25 mouse cellular contexts compared by ENCODE assay signal in genomic region chr3:86423828-86424227, GRCm38 (mm10).
DNase-seq lines count a peak whose midpoint lies in the region; ATAC-seq and TF ChIP-seq lines count a peak whose summit lies in the region.
"Had no signal": no experiment of that assay in that cellular context is flagged by ENCODE, and none has a peak within 500 bp of the region (broad histone marks: within the 10 kb centered on the region; RNA-seq: fewer than 3 reads in every experiment).

No protein-coding gene starts in this region.

- no peaks in the 10 kb centered on the region for H3K36me3 ChIP-seq in liver, embryonic 12.5 days
- H3K36me3 ChIP-seq in liver, postnatal 0 days (replicated peaks; ENCODE audit: insufficient read depth, low read length): no peaks in the 10 kb centered on the region
- H3K36me3 ChIP-seq: embryonic facial prominence, embryonic 12.5 days; heart, embryonic 10.5 days; heart, embryonic 15.5 days; intestine, embryonic 15.5 days; limb, embryonic 13.5 days; neural tube, embryonic 12.5 days had no signal

- DNase-seq in liver, postnatal 0 days: no peak
- DNase-seq in embryo, embryonic 9.5 days (ENCODE audit: extremely low spot score): no peak
- no peak for DNase-seq in urinary bladder, postnatal 14 days (ENCODE audit: low spot score)
- DNase-seq in gastrocnemius, postnatal 36 days: no peak
- DNase-seq: adrenal gland, postnatal 10 days; B cell, adult 2 months; cerebellum, adult 2 months; cerebellum, postnatal 14 days; lung, postnatal 14 days; thymus, adult 2 months; thymus, postnatal 36 days had no signal

- no peaks in the 10 kb centered on the region for H3K9me3 ChIP-seq in liver, embryonic 12.5 days (replicated peaks)
- H3K9me3 ChIP-seq in liver, postnatal 0 days (ENCODE audit: low read length): no peaks in the 10 kb centered on the region
- H3K9me3 ChIP-seq: embryonic facial prominence, embryonic 12.5 days; heart, embryonic 10.5 days; heart, embryonic 15.5 days; intestine, embryonic 15.5 days; limb, embryonic 13.5 days; neural tube, embryonic 12.5 days had no signal

- intact Hi-C loops in gastrocnemius, postnatal 36 days (cut with DNase I): no loop called here

- no peak for TF ChIP-seq CTCF in liver, postnatal 0 days (IDR thresholded peaks at IDR 0.05; ENCODE audit: low read depth)

- H3K27me3 ChIP-seq in liver, embryonic 12.5 days (replicated peaks): no peaks in the 10 kb centered on the region
- H3K27me3 ChIP-seq in liver, postnatal 0 days (ENCODE audit: insufficient read depth, low read length): no peaks in the 10 kb centered on the region
- H3K27me3 ChIP-seq: embryonic facial prominence, embryonic 12.5 days; heart, embryonic 15.5 days; intestine, embryonic 15.5 days; limb, embryonic 13.5 days; neural tube, embryonic 12.5 days had no signal

- 39% methylated on average over 2 of the region's 2 CpGs for WGBS in liver, embryonic 12.5 days (ENCODE audit: insufficient replicate concordance)
- 67% methylated on average over 2 of the region's 2 CpGs for WGBS in liver, postnatal 0 days (ENCODE audit: insufficient replicate concordance)

- peaks cover 37% of the 10 kb centered on the region for H3K4me1 ChIP-seq in liver, embryonic 12.5 days
- H3K4me1 ChIP-seq in liver, postnatal 0 days (ENCODE audit: insufficient read depth): no peaks in the 10 kb centered on the region
- H3K4me1 ChIP-seq: embryonic facial prominence, embryonic 12.5 days; heart, embryonic 10.5 days; heart, embryonic 15.5 days; intestine, embryonic 15.5 days; neural tube, embryonic 12.5 days had no signal

- H3K4me2 ChIP-seq in liver, embryonic 12.5 days: peak overlapping the region; percentile 38
- H3K4me2 ChIP-seq in liver, postnatal 0 days (ENCODE audit: low read depth, low read length): no peak overlapping the region
- H3K4me2 ChIP-seq: embryonic facial prominence, embryonic 12.5 days; heart, embryonic 15.5 days; intestine, embryonic 15.5 days; limb, embryonic 13.5 days; lung, embryonic 14.5 days; midbrain, embryonic 11.5 days; neural tube, embryonic 12.5 days had no signal

- no peak overlapping the region for H3K4me3 ChIP-seq in liver, embryonic 12.5 days
- no peak overlapping the region for H3K4me3 ChIP-seq in liver, postnatal 0 days (ENCODE audit: low read depth, low read length)
- H3K4me3 ChIP-seq: embryonic facial prominence, embryonic 12.5 days; heart, embryonic 10.5 days; heart, embryonic 15.5 days; intestine, embryonic 15.5 days; layer of hippocampus, adult 2 months; limb, embryonic 13.5 days; neural tube, embryonic 12.5 days had no signal

- no peak overlapping the region for H3K9ac ChIP-seq in liver, embryonic 12.5 days
- no peak overlapping the region for H3K9ac ChIP-seq in liver, postnatal 0 days (replicated peaks)
- H3K9ac ChIP-seq: embryonic facial prominence, embryonic 12.5 days; heart, embryonic 15.5 days; intestine, embryonic 15.5 days; limb, embryonic 13.5 days; lung, embryonic 14.5 days; neural tube, embryonic 12.5 days had no signal

- peak; percentile 21; the same call in 1 of the 2 replicates for TF ChIP-seq EP300 in liver, postnatal 0 days (IDR thresholded peaks at IDR 0.05; ENCODE audit: low read depth)

- ATAC-seq in common myeloid progenitor, adult 5-6 weeks (replicated peaks; ENCODE audit: low read depth, poor library complexity, severe bottlenecking): peak; percentile 39; the same call in 1 of the 2 replicates
- peak; percentile 87 for ATAC-seq in liver, embryonic 12.5 days
- ATAC-seq in liver, postnatal 0 days: no peak
- ATAC-seq: forebrain, embryonic 16.5 days; hindbrain, postnatal 0 days; intestine, embryonic 15.5 days; midbrain, embryonic 16.5 days had no signal

- H3K27ac ChIP-seq in liver, embryonic 12.5 days: no peak overlapping the region
- no peak overlapping the region for H3K27ac ChIP-seq in liver, postnatal 0 days (ENCODE audit: low read depth)
- H3K27ac ChIP-seq: embryonic facial prominence, embryonic 12.5 days; heart, embryonic 10.5 days; heart, embryonic 15.5 days; hindbrain, postnatal 0 days; intestine, embryonic 15.5 days; layer of hippocampus, adult 2 months; limb, embryonic 13.5 days; neural tube, embryonic 12.5 days had no signal
